Mouse (Mus musculus): ENCODE results near the gene 4933409G03Rik.
"Not testable (repeated sequence)": the region's sequence is repeated elsewhere in the genome, so short reads cannot be mapped to it uniquely, and the experiment has no call there.

The 4933409G03Rik gene

GRCm38 (mm10) chr2:68582113-68582512 is at the start of gene 4933409G03Rik:
TSS of gene 4933409G03Rik (plus strand) at chr2:68582413.
- TF ChIP-seq GATA4 (IDR thresholded peaks at IDR 0.05; ENCODE audit: insufficient replicate concordance, low read length), result no peak

DNA sequence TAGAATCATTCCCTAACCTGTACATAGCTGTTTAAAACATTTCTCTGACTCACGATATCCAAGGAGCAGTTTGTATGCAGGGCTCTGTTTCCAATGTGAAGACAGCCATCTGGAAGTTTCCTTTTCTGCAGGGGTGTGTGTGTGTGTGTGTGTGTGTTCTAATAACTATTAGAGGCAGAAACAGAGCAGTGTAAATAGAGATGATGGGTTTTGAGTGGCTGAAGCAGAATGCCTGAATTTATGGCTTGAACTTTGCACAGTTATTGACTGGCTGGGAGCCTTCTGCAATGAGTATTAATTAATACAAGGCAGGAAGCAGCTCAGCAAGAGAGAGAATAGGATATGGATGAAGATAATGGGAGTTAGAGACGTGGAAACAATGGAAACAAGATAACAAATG is 38.0 kb upstream of the 4933409G03Rik start:
- no peak for TF ChIP-seq GATA4 (IDR thresholded peaks at IDR 0.05; ENCODE audit: insufficient replicate concordance, low read length)

DNA sequence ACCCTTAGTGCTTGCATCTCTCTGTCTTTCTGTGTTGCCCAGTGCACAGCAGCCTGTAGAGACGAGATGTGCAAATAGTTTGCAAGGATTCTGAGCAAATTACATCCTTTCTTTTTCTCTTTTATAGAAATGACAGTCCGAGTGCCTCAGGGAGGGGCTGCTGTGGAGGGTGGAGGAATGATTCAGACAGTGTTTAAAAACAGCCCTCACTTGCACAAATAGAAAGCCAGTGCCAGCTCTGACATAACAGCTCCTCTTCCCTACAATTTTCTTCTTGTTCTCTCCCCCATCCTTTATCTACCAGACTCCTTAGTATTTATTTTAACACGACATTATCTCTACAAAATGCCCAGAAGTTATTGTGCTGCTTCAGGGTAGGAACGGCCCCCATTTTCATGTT is 21.4 kb upstream of the 4933409G03Rik start:
- TF ChIP-seq GATA4 (IDR thresholded peaks at IDR 0.05; ENCODE audit: insufficient replicate concordance, low read length), result no peak

- no peak for TF ChIP-seq GATA4 (IDR thresholded peaks at IDR 0.05; ENCODE audit: insufficient replicate concordance, low read length)
Measured at GRCm38 (mm10) chr2:68563331-68563730, 18.9 kb upstream of the 4933409G03Rik start.

DNA sequence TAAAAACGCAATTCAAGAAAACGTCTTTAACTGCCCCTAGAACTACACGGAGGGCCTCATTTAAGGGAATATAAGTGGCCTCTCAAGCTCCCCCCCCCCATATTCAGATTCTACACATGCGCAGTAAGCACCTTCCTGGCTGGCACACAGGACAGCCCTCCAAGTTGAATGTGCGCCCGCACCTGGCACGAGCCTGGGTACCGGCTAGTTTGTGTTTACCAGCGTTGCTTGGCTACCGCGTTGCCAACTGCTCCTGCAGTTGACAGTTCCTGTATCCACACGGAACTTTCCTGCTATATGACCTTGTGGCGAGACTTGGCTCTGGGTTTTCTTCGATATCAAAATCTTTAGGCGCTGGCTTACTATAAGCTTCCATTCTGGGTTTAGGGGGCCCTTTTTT is 13.9 kb upstream of the 4933409G03Rik start:
- no peak for TF ChIP-seq GATA4 (IDR thresholded peaks at IDR 0.05; ENCODE audit: insufficient replicate concordance, low read length)

GRCm38 (mm10) chr2:68572340-68572739 is 9.9 kb upstream of the 4933409G03Rik start:
- no peak for TF ChIP-seq GATA4 (IDR thresholded peaks at IDR 0.05; ENCODE audit: insufficient replicate concordance, low read length)

- TF ChIP-seq GATA4 (IDR thresholded peaks at IDR 0.05; ENCODE audit: insufficient replicate concordance, low read length), result no peak
Measured at GRCm38 (mm10) chr2:68592765-68593164, 10.6 kb downstream of the 4933409G03Rik start.

DNA sequence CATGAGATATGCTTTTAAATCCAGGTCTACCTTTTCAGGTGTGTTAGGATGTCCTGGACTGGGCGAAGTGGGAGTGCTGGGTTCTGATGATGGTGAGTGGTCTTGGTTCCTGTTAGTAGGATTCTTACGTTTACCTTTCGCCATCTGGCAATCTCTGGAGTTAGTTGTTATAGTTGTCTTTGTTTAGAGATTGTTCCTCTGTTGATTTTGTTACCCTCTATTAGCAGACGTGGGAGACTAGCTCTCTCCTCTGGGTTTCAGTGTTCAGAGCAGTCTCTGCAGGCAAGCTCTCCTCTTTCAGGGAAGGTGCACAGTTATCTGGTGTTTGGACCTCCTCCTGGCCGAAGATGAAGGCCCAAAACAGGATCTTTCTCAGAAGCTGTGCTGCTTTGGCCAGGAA is 74.0 kb downstream of the 4933409G03Rik start, which contains the start of gene 4932414N04Rik:
Gene 4932414N04Rik, plus strand, starts transcription at position 301 of the 400 bp plus-strand sequence.
- not testable (repeated sequence) for TF ChIP-seq GATA4 (IDR thresholded peaks at IDR 0.05; ENCODE audit: insufficient replicate concordance, low read length)

All from liver, adult (tissue).